Mouse (Mus musculus) myocyte (in vitro differentiated cells): ENCODE data around the gene A930017K11Rik. TPM values are rescaled to one million over a fixed set of nuclear protein-coding genes. Genes with fewer than 3 reads are reported as not detected.

Experiments used
- H3K27me3 ChIP-seq: one replicate; pipeline ENCODE4 v1.6.1; 2011; ENCODE audit not compliant: control insufficient read depth, insufficient read depth, insufficient read length
- H3K36me3 ChIP-seq: one replicate; pipeline ENCODE4 v1.6.1; 2011; ENCODE audit not compliant: control insufficient read depth, insufficient read depth
- H3K4me2 ChIP-seq: one replicate; pipeline ENCODE4 v1.6.1; 2011; ENCODE audit warnings: low read depth, control low read depth
- H3K4me3 ChIP-seq: one replicate; pipeline ENCODE4 v1.5.1; 2011; ENCODE audit warnings: mild to moderate bottlenecking, control low read depth, moderate library complexity
- H3K79me2 ChIP-seq: one replicate; pipeline ENCODE4 v1.6.1; 2011; ENCODE audit not compliant: control insufficient read depth, insufficient read depth
- H3ac ChIP-seq: one replicate; pipeline ENCODE4 v1.6.1; 2011; ENCODE audit not compliant: control insufficient read depth, insufficient read length
- CEBPB ChIP-seq: IDR thresholded peaks from 2 replicates; pipeline ENCODE4 v1.6.1; 2011; ENCODE audit warnings: mild to moderate bottlenecking, moderate library complexity; ENCODE audit not compliant: poor library complexity, insufficient read depth, severe bottlenecking
- E2F4 ChIP-seq: IDR thresholded peaks from one replicate; pipeline ENCODE4 v1.6.1; 2011; ENCODE audit warnings: mild to moderate bottlenecking, control low read depth, moderate library complexity; ENCODE audit not compliant: insufficient read depth
- MAX ChIP-seq: IDR thresholded peaks from one replicate; pipeline ENCODE4 v1.6.1; 2011; ENCODE audit warnings: low read depth, mild to moderate bottlenecking, control low read depth
- MYOD1 ChIP-seq, 3 experiments: IDR thresholded peaks; one replicate each; pipeline ENCODE4 v1.6.1; 2011; ENCODE audit warnings: control low read depth in 2 of 3, low read depth in 2 of 3, mild to moderate bottlenecking in 2 of 3, moderate library complexity in 1 of 3; ENCODE audit not compliant: insufficient read length in 2 of 3, control insufficient read depth in 1 of 3
- MYOG ChIP-seq, 3 experiments: IDR thresholded peaks; one replicate each; pipeline ENCODE4 v1.6.1; 2011; ENCODE audit warnings: control low read depth in 2 of 3, low read depth in 2 of 3, mild to moderate bottlenecking in 2 of 3; ENCODE audit not compliant: insufficient read length in 2 of 3, control insufficient read depth in 1 of 3, insufficient read depth in 1 of 3
- POLR2A ChIP-seq: IDR thresholded peaks from one replicate; pipeline ENCODE4 v1.6.1; 2011; ENCODE audit warnings: low read depth, mild to moderate bottlenecking, control low read depth, moderate library complexity; ENCODE audit not compliant: insufficient read length
- POLR2AphosphoS2 ChIP-seq: IDR thresholded peaks from one replicate; pipeline ENCODE4 v1.6.1; 2011; ENCODE audit warnings: low read depth, control low read depth; ENCODE audit not compliant: insufficient read length
- REST ChIP-seq: IDR thresholded peaks from one replicate; pipeline ENCODE4 v1.6.1; 2011; ENCODE audit warnings: mild to moderate bottlenecking, control low read depth, moderate library complexity; ENCODE audit not compliant: insufficient read depth, insufficient read length
- SRF ChIP-seq: IDR thresholded peaks from one replicate; pipeline ENCODE4 v1.6.1; 2011; ENCODE audit warnings: low read depth; ENCODE audit not compliant: control insufficient read depth, insufficient read length
- TCF12 ChIP-seq: IDR thresholded peaks from one replicate; pipeline ENCODE4 v1.6.1; 2011; ENCODE audit warnings: mild to moderate bottlenecking, control low read depth; ENCODE audit not compliant: poor library complexity, insufficient read depth, severe bottlenecking
- TCF3 ChIP-seq: IDR thresholded peaks from one replicate; pipeline ENCODE4 v1.6.1; 2011; ENCODE audit warnings: low read depth, control low read depth; ENCODE audit not compliant: insufficient read length
- USF1 ChIP-seq: IDR thresholded peaks from one replicate; pipeline ENCODE4 v1.6.1; 2011; ENCODE audit warnings: low read depth, mild to moderate bottlenecking, control low read depth, moderate library complexity
- polyA plus RNA-seq: library from polyadenylated mRNA; unstranded; fragments of >200 nt; fragmentation: generic; extraction: Trizol; gene quantifications from one replicate; pipeline ENCODE4 v1.2.1, GENCODE M21; 2012; ENCODE audit warnings: missing spikeins

The A930017K11Rik gene
- polyA plus RNA-seq, 1 experiment = 0.02 TPM

- Histone ChIP-seq H3K36me3 (no peaks in the 10 kb centered on the region), H3K4me3 (no peak overlapping the region), H3K79me2 (no peaks in the 10 kb centered on the region), H3ac (no peak overlapping the region), H3K4me2 (no peak overlapping the region), H3K27me3 (no peaks in the 10 kb centered on the region)
- TF ChIP-seq REST (no peak), SRF (no peak), POLR2A (no peak), E2F4 (no peak), USF1 (no peak), MYOG (IDR thresholded peaks at IDR 0.05; ENCODE audit: control insufficient read depth in 1 of 3, insufficient read depth in 1 of 3, insufficient read length in 2 of 3, low read depth in 2 of 3) (no peak), POLR2AphosphoS2 (no peak), TCF3 (no peak), MAX (no peak), TCF12 (no peak), MYOD1 (IDR thresholded peaks at IDR 0.05; ENCODE audit: control insufficient read depth in 1 of 3, insufficient read length in 2 of 3, low read depth in 2 of 3) (no peak), CEBPB (no peak)
These were observed 6.6 kb upstream of the A930017K11Rik start for GRCm38 (mm10) chr17:25958771-25959494.

GRCm38 (mm10) chr17:25957586-25958051 is 5.3 kb upstream of the A930017K11Rik start:
- H3K79me2 ChIP-seq = no peaks in the 10 kb centered on the region
- TF ChIP-seq E2F4 (no peak), CEBPB (no peak), POLR2AphosphoS2 (peak; percentile 27), USF1 (no peak), SRF (no peak)
- H3ac ChIP-seq = no peak overlapping the region
- H3K27me3 ChIP-seq = peaks cover 8% of the 10 kb centered on the region
- no peak overlapping the region for H3K4me2 ChIP-seq
- no peaks in the 10 kb centered on the region for H3K36me3 ChIP-seq
- H3K4me3 ChIP-seq = no peak overlapping the region

- TF ChIP-seq POLR2AphosphoS2 = no peak
- TF ChIP-seq CEBPB = no peak
- TF ChIP-seq MAX = no peak
- no peak for TF ChIP-seq USF1
- no peak for TF ChIP-seq TCF12
- TF ChIP-seq TCF3 = no peak
- TF ChIP-seq SRF = no peak
- TF ChIP-seq REST = no peak
- TF ChIP-seq POLR2A = no peak
- no peak for TF ChIP-seq E2F4
- TF ChIP-seq MYOD1 (IDR thresholded peaks at IDR 0.05; ENCODE audit: control insufficient read depth in 1 of 3, insufficient read length in 2 of 3, low read depth in 2 of 3) = no peak
- no peak for TF ChIP-seq MYOG (IDR thresholded peaks at IDR 0.05; ENCODE audit: control insufficient read depth in 1 of 3, insufficient read depth in 1 of 3, insufficient read length in 2 of 3, low read depth in 2 of 3)
- Histone ChIP-seq H3K36me3 (no peaks in the 10 kb centered on the region), H3K27me3 (peaks cover 18% of the 10 kb centered on the region), H3K79me2 (no peaks in the 10 kb centered on the region), H3K4me3 (no peak overlapping the region), H3ac (no peak overlapping the region), H3K4me2 (no peak overlapping the region)
These were observed 4.3 kb upstream of the A930017K11Rik start for GRCm38 (mm10) chr17:25956631-25957030.

GRCm38 (mm10) chr17:25956201-25956600 is 3.8 kb upstream of the A930017K11Rik start:
- Histone ChIP-seq H3K36me3 (no peaks in the 10 kb centered on the region), H3ac (no peak overlapping the region), H3K79me2 (no peaks in the 10 kb centered on the region), H3K4me2 (no peak overlapping the region), H3K27me3 (peaks cover 22% of the 10 kb centered on the region), H3K4me3 (no peak overlapping the region)
- no peak for TF ChIP-seq TCF3

- TF ChIP-seq MAX (no peak), USF1 (no peak)
- Histone ChIP-seq H3K36me3 (no peaks in the 10 kb centered on the region), H3K4me3 (no peak overlapping the region), H3K79me2 (no peaks in the 10 kb centered on the region), H3K27me3 (peaks cover 27% of the 10 kb centered on the region), H3K4me2 (no peak overlapping the region), H3ac (no peak overlapping the region)
These were observed 3.4 kb upstream of the A930017K11Rik start for GRCm38 (mm10) chr17:25955736-25956135.
